Mouse (Mus musculus) liver, embryonic 13.5 days (tissue): ENCODE results near the gene Upk3b. TPM values are rescaled to one million over a fixed set of nuclear protein-coding genes. Genes with fewer than 3 reads are reported as not detected.
"Not testable (repeated sequence)": the region's sequence is repeated elsewhere in the genome, so short reads cannot be mapped to it uniquely, and the experiment has no call there.

Experiments used
- ATAC-seq: fragments of 200-750 bp; cut with Nextera tagmentation; 2 replicates; pipeline ENCODE4 v1.8.0; 2017; ENCODE audit warnings: low read depth, mild to moderate bottlenecking, moderate number of reproducible peaks, moderate library complexity
- DNase-seq: peaks from one replicate; pipeline ENCODE4 v3.0.0; 2022
- H3K27ac ChIP-seq: fragments of 300-500 bp; sonication (generic); 2 replicates; pipeline ENCODE4 v1.5.1; 2015; ENCODE audit warnings: moderate library complexity, mild to moderate bottlenecking, inconsistent platforms
- H3K27me3 ChIP-seq: fragments of 300-500 bp; sonication (generic); 2 replicates; pipeline ENCODE4 v1.6.1; 2015; ENCODE audit warnings: mild to moderate bottlenecking, inconsistent platforms
- H3K36me3 ChIP-seq: fragments of 300-500 bp; sonication (generic); 2 replicates; pipeline ENCODE4 v1.6.1; 2015; ENCODE audit warnings: mild to moderate bottlenecking, inconsistent platforms
- H3K4me1 ChIP-seq: fragments of 300-500 bp; sonication (generic); replicated peaks from 2 replicates; pipeline ENCODE4 v1.6.1; 2015; ENCODE audit warnings: inconsistent platforms
- H3K4me2 ChIP-seq: fragments of 300-500 bp; sonication (generic); 2 replicates; pipeline ENCODE4 v1.6.1; 2015; ENCODE audit warnings: inconsistent platforms, mild to moderate bottlenecking, moderate library complexity
- H3K4me3 ChIP-seq: fragments of 300-500 bp; sonication (generic); replicated peaks from 2 replicates; pipeline ENCODE4 v1.5.1; 2015; ENCODE audit warnings: mild to moderate bottlenecking, inconsistent platforms
- H3K9ac ChIP-seq: fragments of 300-500 bp; sonication (generic); 2 replicates; pipeline ENCODE4 v1.6.1; 2015; ENCODE audit warnings: mild to moderate bottlenecking, inconsistent platforms
- H3K9me3 ChIP-seq: fragments of 300-500 bp; sonication (generic); replicated peaks from 2 replicates; pipeline ENCODE4 v1.6.1; 2016; ENCODE audit warnings: inconsistent platforms
- WGBS: fragments of 180-500 bp; shearing (Covaris S2); methylation state at CpG from one replicate; pipeline ENCODE4 v1.1.7; 2015; ENCODE audit not compliant: insufficient replicate concordance; 5-methylcytosine and 5-hydroxymethylcytosine counted together
- polyA plus RNA-seq: library from polyadenylated mRNA; unstranded; fragments of >200 nt; fragmentation: Nextera tagmentation; extraction: Ambion mirVana; gene quantifications from 2 replicates; pipeline ENCODE4 v1.2.1, GENCODE M21; 2015

The Upk3b gene
- polyA plus RNA-seq, 1 experiment from 2014 or later, result 3.8 TPM

GRCm38 (mm10) chr5:136035285-136035684 lies 3.0 kb upstream of the Upk3b start:
- Histone ChIP-seq H3K4me1 (peaks cover 17% of the 10 kb centered on the region), H3K27ac (no peak overlapping the region), H3K4me2 (no peak overlapping the region), H3K27me3 (0 out of 2 replicates have a peak, but pooled peaks cover 4% of the 10 kb centered on the region), H3K36me3 (peaks cover 20% of the 10 kb centered on the region), H3K9me3 (no peaks in the 10 kb centered on the region), H3K9ac (no peak overlapping the region), H3K4me3 (no peak overlapping the region)
- 29% methylated on average over 1 of the region's 1 CpGs for WGBS
- no peak for ATAC-seq
- no peak for DNase-seq

GRCm38 (mm10) chr5:136036667-136037066 lies 1.6 kb upstream of the Upk3b start:
- no peak for DNase-seq
- no peak overlapping the region for H3K4me3 ChIP-seq
- no peak for ATAC-seq
- H3K36me3 ChIP-seq, result peaks cover 7% of the 10 kb centered on the region
- WGBS, result 80% methylated on average over 1 of the region's 1 CpGs
- H3K27ac ChIP-seq, result no peak overlapping the region
- no peak overlapping the region for H3K4me2 ChIP-seq
- no peak overlapping the region for H3K9ac ChIP-seq
- no peaks in the 10 kb centered on the region for H3K9me3 ChIP-seq
- peaks cover 26% of the 10 kb centered on the region for H3K4me1 ChIP-seq
- 0 out of 2 replicates have a peak, but pooled peaks cover 4% of the 10 kb centered on the region for H3K27me3 ChIP-seq

GRCm38 (mm10) chr5:136040210-136040609 lies 1.9 kb downstream of the Upk3b start:
- WGBS, result 19% methylated on average over 5 of the region's 5 CpGs

GRCm38 (mm10) chr5:136041260-136041659 lies 3.0 kb downstream of the Upk3b start:
- 45% methylated on average over 2 of the region's 2 CpGs for WGBS
- H3K4me2 ChIP-seq, result no peak overlapping the region
- H3K4me1 ChIP-seq, result peaks cover 26% of the 10 kb centered on the region
- no peak overlapping the region for H3K4me3 ChIP-seq
- H3K27ac ChIP-seq, result no peak overlapping the region
- DNase-seq (no peak), ATAC-seq (no peak)
- H3K36me3 ChIP-seq, result no peaks in the 10 kb centered on the region
- H3K27me3 ChIP-seq, result 0 out of 2 replicates have a peak, but pooled peaks cover 4% of the 10 kb centered on the region
- H3K9me3 ChIP-seq, result no peaks in the 10 kb centered on the region
- H3K9ac ChIP-seq, result no peak overlapping the region

More at GRCm38 (mm10) chr5:136040210-136040609, 1.9 kb downstream of the Upk3b start:
- ATAC-seq (no peak), DNase-seq (no peak)
- 0 out of 2 replicates have a peak overlapping the region, but pooled peaks have one; percentile 2 for H3K4me2 ChIP-seq
- no peak overlapping the region for H3K4me3 ChIP-seq
- peaks cover 26% of the 10 kb centered on the region for H3K4me1 ChIP-seq
- H3K27ac ChIP-seq, result no peak overlapping the region
- H3K36me3 ChIP-seq, result no peaks in the 10 kb centered on the region
- no peak overlapping the region for H3K9ac ChIP-seq
- 0 out of 2 replicates have a peak, but pooled peaks cover 4% of the 10 kb centered on the region for H3K27me3 ChIP-seq
- H3K9me3 ChIP-seq, result no peaks in the 10 kb centered on the region

GRCm38 (mm10) chr5:136041666-136042065 lies 3.4 kb downstream of the Upk3b start:
- WGBS, result 84% methylated on average over 8 of the region's 8 CpGs
- H3K9ac ChIP-seq, result no peak overlapping the region
- no peak overlapping the region for H3K4me3 ChIP-seq

GRCm38 (mm10) chr5:136044865-136045264 lies 6.6 kb downstream of the Upk3b start:
- ATAC-seq (no peak), DNase-seq (no peak)
- no peaks in the 10 kb centered on the region for H3K36me3 ChIP-seq
- H3K4me2 ChIP-seq, result no peak overlapping the region
- peaks cover 12% of the 10 kb centered on the region; the same call in 1 of the 2 replicates for H3K4me1 ChIP-seq
- H3K4me3 ChIP-seq, result no peak overlapping the region
- H3K27ac ChIP-seq, result no peak overlapping the region
- 59% methylated on average over 13 of the region's 13 CpGs for WGBS
- no peaks in the 10 kb centered on the region for H3K9me3 ChIP-seq
- no peaks in the 10 kb centered on the region for H3K27me3 ChIP-seq
- no peak overlapping the region for H3K9ac ChIP-seq

More at GRCm38 (mm10) chr5:136041666-136042065, 3.4 kb downstream of the Upk3b start:
- H3K9me3 ChIP-seq, result no peaks in the 10 kb centered on the region
- DNase-seq (no peak), ATAC-seq (no peak)
- H3K36me3 ChIP-seq, result no peaks in the 10 kb centered on the region
- H3K4me2 ChIP-seq, result no peak overlapping the region
- H3K27me3 ChIP-seq, result 0 out of 2 replicates have a peak, but pooled peaks cover 4% of the 10 kb centered on the region
- peaks cover 26% of the 10 kb centered on the region for H3K4me1 ChIP-seq
- H3K27ac ChIP-seq, result no peak overlapping the region

- ATAC-seq (no peak), DNase-seq (no peak)
- Histone ChIP-seq H3K27me3 (no peaks in the 10 kb centered on the region), H3K27ac (no peak overlapping the region), H3K4me1 (peaks cover 7% of the 10 kb centered on the region; the same call in 1 of the 2 replicates), H3K9ac (no peak overlapping the region), H3K36me3 (no peaks in the 10 kb centered on the region), H3K4me2 (no peak overlapping the region), H3K4me3 (no peak overlapping the region), H3K9me3 (no peaks in the 10 kb centered on the region)
- 27% methylated on average over 9 of the region's 9 CpGs for WGBS
Observed at GRCm38 (mm10) chr5:136045408-136045807, 7.1 kb downstream of the Upk3b start.

- DNase-seq, result peak; percentile 59
- H3K4me2 ChIP-seq, result no peak overlapping the region
- no peaks in the 10 kb centered on the region for H3K36me3 ChIP-seq
- no peak overlapping the region for H3K9ac ChIP-seq
- H3K4me3 ChIP-seq, result no peak overlapping the region
- 4% methylated on average over 10 of the region's 10 CpGs for WGBS
- H3K9me3 ChIP-seq, result no peaks in the 10 kb centered on the region
- no peaks in the 10 kb centered on the region for H3K27me3 ChIP-seq
- H3K4me1 ChIP-seq, result peaks cover 4% of the 10 kb centered on the region; the same call in 1 of the 2 replicates
- H3K27ac ChIP-seq, result no peak overlapping the region
- ATAC-seq, result no peak
Observed at GRCm38 (mm10) chr5:136045987-136046386, 7.7 kb downstream of the Upk3b start.

- DNase-seq, H3K9me3 ChIP-seq, H3K36me3 ChIP-seq, ATAC-seq, H3K4me2 ChIP-seq, H3K4me1 ChIP-seq, H3K9ac ChIP-seq, H3K4me3 ChIP-seq, H3K27me3 ChIP-seq, H3K27ac ChIP-seq: not testable (repeated sequence)
Observed at GRCm38 (mm10) chr5:136048541-136048940, 10.2 kb downstream of the Upk3b start.

GRCm38 (mm10) chr5:136049926-136050325 lies 11.6 kb downstream of the Upk3b start:
- no peaks in the 10 kb centered on the region for H3K27me3 ChIP-seq
- ATAC-seq, result no peak
- DNase-seq, result no peak

GRCm38 (mm10) chr5:136051231-136052085 lies 13.2 kb downstream of the Upk3b start:
- no peaks in the 10 kb centered on the region for H3K9me3 ChIP-seq
- no peaks in the 10 kb centered on the region for H3K4me1 ChIP-seq
- ATAC-seq (no peak), DNase-seq (no peak)
- H3K9ac ChIP-seq, result no peak overlapping the region
- H3K27me3 ChIP-seq, result no peaks in the 10 kb centered on the region
- no peak overlapping the region for H3K4me2 ChIP-seq
- H3K27ac ChIP-seq, result no peak overlapping the region
- no peaks in the 10 kb centered on the region for H3K36me3 ChIP-seq
- WGBS, result 32% methylated on average over 10 of the region's 10 CpGs
- H3K4me3 ChIP-seq, result no peak overlapping the region

More at GRCm38 (mm10) chr5:136049926-136050325, 11.6 kb downstream of the Upk3b start:
- Histone ChIP-seq H3K4me2 (no peak overlapping the region), H3K9ac (no peak overlapping the region), H3K9me3 (no peaks in the 10 kb centered on the region), H3K27ac (no peak overlapping the region), H3K4me3 (no peak overlapping the region), H3K36me3 (no peaks in the 10 kb centered on the region), H3K4me1 (no peaks in the 10 kb centered on the region)
- WGBS, result 66% methylated on average over 6 of the region's 6 CpGs
